Mouse (Mus musculus): ENCODE results near the gene Gprc5b.

DNA sequence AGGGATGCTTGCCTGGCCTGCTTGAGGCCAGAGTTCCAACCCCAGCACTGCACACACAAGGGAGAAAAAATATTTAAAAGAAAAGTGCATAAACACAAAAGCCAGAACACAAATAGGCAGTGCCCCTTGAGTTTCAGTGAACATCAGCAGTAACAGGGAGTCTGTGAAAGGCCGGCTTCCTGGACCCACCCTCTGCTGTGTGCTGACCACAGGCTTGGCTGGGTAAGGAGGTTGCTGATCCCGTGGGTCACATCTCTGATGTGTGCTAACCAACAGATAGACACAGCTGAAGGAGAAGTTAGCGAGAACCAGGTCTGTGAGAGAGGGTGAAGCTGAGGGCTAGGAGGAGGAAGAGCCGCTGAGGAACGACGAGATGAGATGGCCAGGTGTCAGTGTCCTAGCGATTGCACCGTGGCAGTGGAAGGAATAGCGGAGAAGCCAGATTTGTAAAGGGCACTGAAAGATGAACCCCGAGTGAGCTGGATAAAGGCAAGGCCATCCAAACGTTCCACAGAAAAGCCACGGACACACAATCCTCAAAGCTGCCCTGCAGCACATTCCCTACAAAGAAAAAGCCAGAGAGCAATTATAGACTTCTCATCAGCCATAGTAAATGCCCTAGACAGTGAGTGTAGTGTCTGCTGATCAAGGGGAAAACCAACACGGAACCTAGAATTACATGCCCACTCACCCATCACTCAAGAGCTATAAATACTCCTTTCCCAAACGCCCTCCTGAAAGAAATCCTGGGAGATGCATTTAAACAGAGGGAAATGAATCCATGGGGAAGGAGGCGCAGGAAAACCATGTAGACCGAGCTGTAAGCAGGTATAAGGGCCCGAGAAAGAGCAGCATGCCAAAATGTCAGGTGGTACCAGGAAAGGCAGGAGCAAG, 63.3 kb downstream of the Gprc5b start:
- TF ChIP-seq ZC3H11A (IDR thresholded peaks at IDR 0.05; ENCODE audit: borderline replicate concordance, low read depth, low read length) (no peak), ZNF384 (IDR thresholded peaks at IDR 0.05; ENCODE audit: low read depth, low read length) (no peak), CHD2 (IDR thresholded peaks at IDR 0.05; ENCODE audit: low read depth, low read length) (no peak), MAFK (IDR thresholded peaks at IDR 0.05; ENCODE audit: insufficient read depth, low read depth, low read length) (no peak), HCFC1 (IDR thresholded peaks at IDR 0.05; ENCODE audit: borderline replicate concordance, insufficient read depth, low read length) (no peak)
